Mouse (Mus musculus) CH12.LX (cell line): ENCODE measurements around the gene Pkd2l1. TPM values are rescaled to one million over a fixed set of nuclear protein-coding genes. Genes with fewer than 3 reads are reported as not detected.

Experiments
- DNase-seq: peaks from one replicate; pipeline ENCODE4 v3.0.0-alpha.2; 2013; ENCODE audit errors: extremely low read depth
- H3K27ac ChIP-seq: 2 replicates; pipeline ENCODE4 v1.5.1; 2012; ENCODE audit warnings: low read depth, mild to moderate bottlenecking, control low read depth, moderate library complexity; ENCODE audit not compliant: insufficient read depth
- H3K27me3 ChIP-seq: replicated peaks from 2 replicates; pipeline ENCODE3; 2012; ENCODE audit warnings: inconsistent platforms
- H3K36me3 ChIP-seq, 2 experiments: replicated peaks in 1 of 2; 2 replicates each; pipeline versions ENCODE3 to v1.6.1; 2012; ENCODE audit warnings: inconsistent platforms in 1 of 2, low read length in 1 of 2, mild to moderate bottlenecking in 1 of 2, mixed read lengths in 1 of 2, moderate library complexity in 1 of 2; ENCODE audit not compliant: control insufficient read depth in 1 of 2, insufficient read depth in 1 of 2
- H3K4me1 ChIP-seq, 2 experiments: 2 replicates each; pipeline ENCODE4 v1.6.1; 2012; ENCODE audit warnings: inconsistent platforms in 1 of 2, moderate library complexity in 1 of 2; ENCODE audit not compliant: insufficient read depth in 2 of 2, control insufficient read depth in 1 of 2
- H3K4me2 ChIP-seq: 2 replicates; pipeline ENCODE4 v1.6.1; 2012; ENCODE audit warnings: low read depth, mild to moderate bottlenecking, control low read depth; ENCODE audit not compliant: poor library complexity, insufficient read depth, severe bottlenecking
- H3K4me3 ChIP-seq, 3 experiments: fragments of 150-350 bp in 1 of 3; sonication (generic) in 1 of 3; replicated peaks in 1 of 3; 2 replicates each; pipeline versions ENCODE3 to v1.5.1; 2011 to 2012; ENCODE audit warnings: low read depth in 2 of 3, low read length in 2 of 3, mild to moderate bottlenecking in 2 of 3, moderate library complexity in 2 of 3, control low read depth in 1 of 3, improper control_type of control experiment in 1 of 3, inconsistent platforms in 1 of 3, mixed read lengths in 1 of 3; ENCODE audit not compliant: poor library complexity in 1 of 3
- H3K79me2 ChIP-seq: replicated peaks from 2 replicates; pipeline ENCODE4 v1.6.1; 2012; ENCODE audit warnings: mild to moderate bottlenecking, moderate library complexity; ENCODE audit not compliant: control insufficient read depth, poor library complexity, insufficient read depth, severe bottlenecking; ENCODE audit errors: extremely low read depth
- H3K9ac ChIP-seq: 2 replicates; pipeline ENCODE4 v1.6.1; 2012; ENCODE audit warnings: low read depth, mild to moderate bottlenecking, control low read depth, moderate library complexity; ENCODE audit not compliant: insufficient read depth
- H3K9me3 ChIP-seq: replicated peaks from 2 replicates; pipeline ENCODE3; 2012; ENCODE audit warnings: low read length, inconsistent platforms, mixed read lengths
- BHLHE40 ChIP-seq: IDR thresholded peaks from 2 replicates; pipeline ENCODE4 v1.6.1; 2011; ENCODE audit warnings: mild to moderate bottlenecking, low read depth, low read length, improper control_type of control experiment
- CHD2 ChIP-seq: IDR thresholded peaks from 2 replicates; pipeline ENCODE4 v1.6.1; 2011; ENCODE audit warnings: low read length, improper control_type of control experiment
- CTCF ChIP-seq, 2 experiments: IDR thresholded peaks in 1 of 2; conservative IDR thresholded peaks in 1 of 2; 2 replicates each; pipeline ENCODE4 v1.5.1; 2011 to 2012; ENCODE audit warnings: low read depth in 2 of 2, low read length in 2 of 2, improper control_type of control experiment in 1 of 2, inconsistent platforms in 1 of 2, mild to moderate bottlenecking in 1 of 2, moderate library complexity in 1 of 2
- E2F4 ChIP-seq: IDR thresholded peaks from 2 replicates; pipeline ENCODE4 v1.6.1; 2011; ENCODE audit warnings: low read depth, low read length, improper control_type of control experiment; ENCODE audit not compliant: insufficient replicate concordance
- EP300 ChIP-seq: IDR thresholded peaks from 2 replicates; pipeline ENCODE4 v1.6.1; 2011; ENCODE audit warnings: low read length, improper control_type of control experiment
- ETS1 ChIP-seq: conservative IDR thresholded peaks from 2 replicates; pipeline ENCODE4 v1.6.1; 2012; ENCODE audit warnings: low read depth, mild to moderate bottlenecking, inconsistent platforms, low read length, improper control_type of control experiment, moderate library complexity
- GABPA ChIP-seq: IDR thresholded peaks from 2 replicates; pipeline ENCODE4 v1.6.1; 2012; ENCODE audit warnings: low read depth, low read length, improper control_type of control experiment, inconsistent platforms; ENCODE audit not compliant: insufficient replicate concordance
- IRF4 ChIP-seq: IDR thresholded peaks from 2 replicates; pipeline ENCODE4 v1.6.1; 2014; ENCODE audit warnings: low read depth, mild to moderate bottlenecking, inconsistent platforms, low read length, improper control_type of control experiment
- JUN ChIP-seq: IDR thresholded peaks from 2 replicates; pipeline ENCODE4 v1.6.1; 2011; ENCODE audit warnings: low read depth, mild to moderate bottlenecking, low read length, improper control_type of control experiment, moderate library complexity; ENCODE audit not compliant: insufficient read depth
- JUND ChIP-seq: conservative IDR thresholded peaks from 2 replicates; pipeline ENCODE4 v1.6.1; 2011; ENCODE audit warnings: low read depth, low read length, improper control_type of control experiment
- MAFK ChIP-seq: IDR thresholded peaks from 2 replicates; pipeline ENCODE4 v1.6.1; 2011; ENCODE audit warnings: low read length, improper control_type of control experiment; ENCODE audit not compliant: insufficient replicate concordance
- MAX ChIP-seq: IDR thresholded peaks from 2 replicates; pipeline ENCODE4 v1.6.1; 2011; ENCODE audit warnings: low read length, improper control_type of control experiment
- MAZ ChIP-seq: IDR thresholded peaks from 2 replicates; pipeline ENCODE4 v1.6.1; 2012; ENCODE audit warnings: low read depth, mild to moderate bottlenecking, inconsistent platforms, low read length, improper control_type of control experiment, moderate library complexity
- MEF2A ChIP-seq: IDR thresholded peaks from 2 replicates; pipeline ENCODE4 v1.6.1; 2014; ENCODE audit warnings: low read depth, mild to moderate bottlenecking, inconsistent platforms, low read length, improper control_type of control experiment, borderline replicate concordance
- NELFE ChIP-seq: IDR thresholded peaks from 2 replicates; pipeline ENCODE4 v1.6.1; 2011; ENCODE audit warnings: low read depth, low read length, improper control_type of control experiment
- NRF1 ChIP-seq: IDR thresholded peaks from 2 replicates; pipeline ENCODE4 v1.6.1; 2014; ENCODE audit warnings: low read depth, mild to moderate bottlenecking, inconsistent platforms, low read length, improper control_type of control experiment, moderate library complexity
- POLR2A ChIP-seq: IDR thresholded peaks from 2 replicates; pipeline ENCODE4 v1.6.1; 2011; ENCODE audit warnings: low read depth, mild to moderate bottlenecking, improper control_type of control experiment, low read length
- RAD21 ChIP-seq: IDR thresholded peaks from 2 replicates; pipeline ENCODE4 v1.6.1; 2011; ENCODE audit warnings: low read depth, mild to moderate bottlenecking, low read length, improper control_type of control experiment, moderate library complexity
- RCOR1 ChIP-seq: conservative IDR thresholded peaks from 2 replicates; pipeline ENCODE4 v1.6.1; 2012; ENCODE audit warnings: low read depth, mild to moderate bottlenecking, inconsistent platforms, low read length, improper control_type of control experiment
- SIN3A ChIP-seq: IDR thresholded peaks from 2 replicates; pipeline ENCODE4 v1.6.1; 2012; ENCODE audit warnings: low read length, improper control_type of control experiment, inconsistent platforms
- SMC3 ChIP-seq: IDR thresholded peaks from 2 replicates; pipeline ENCODE4 v1.6.1; 2011; ENCODE audit warnings: low read depth, low read length, improper control_type of control experiment
- TCF12 ChIP-seq: IDR thresholded peaks from 2 replicates; pipeline ENCODE4 v1.6.1; 2014; ENCODE audit warnings: low read depth, mild to moderate bottlenecking, inconsistent platforms, low read length, improper control_type of control experiment
- UBTF ChIP-seq: IDR thresholded peaks from 2 replicates; pipeline ENCODE4 v1.6.1; 2012; ENCODE audit warnings: low read depth, mild to moderate bottlenecking, inconsistent platforms, low read length, improper control_type of control experiment, moderate library complexity
- USF2 ChIP-seq: conservative IDR thresholded peaks from 2 replicates; pipeline ENCODE4 v1.6.1; 2011; ENCODE audit warnings: low read depth, low read length, improper control_type of control experiment
- ZC3H11A ChIP-seq: IDR thresholded peaks from 2 replicates; pipeline ENCODE4 v1.6.1; 2012; ENCODE audit warnings: low read depth, mild to moderate bottlenecking, inconsistent platforms, low read length, improper control_type of control experiment
- ZKSCAN1 ChIP-seq: IDR thresholded peaks from 2 replicates; pipeline ENCODE4 v1.6.1; 2012; ENCODE audit warnings: low read depth, inconsistent platforms, low read length, improper control_type of control experiment, borderline replicate concordance
- ZMIZ1 ChIP-seq: IDR thresholded peaks from 2 replicates; pipeline ENCODE4 v1.6.1; 2012; ENCODE audit warnings: low read depth, mild to moderate bottlenecking, inconsistent platforms, low read length, improper control_type of control experiment
- ZNF384 ChIP-seq: IDR thresholded peaks from 2 replicates; pipeline ENCODE4 v1.6.1; 2012; ENCODE audit warnings: low read depth, low read length, improper control_type of control experiment, inconsistent platforms
- dilution Hi-C: fragments of 300-500 bp; cut with MboI; formaldehyde crosslinking; loops from 2 replicates; pipeline ENCODE4 v1.14.3; 2020; ENCODE audit warnings: low sequenced_read_pairs; ENCODE audit not compliant: extremely low pct_unique_long_range_greater_than_20kb, extremely low pct_ligation_motif_present
- in situ Hi-C: fragments of 300-500 bp; cut with MboI; formaldehyde crosslinking; loops from 3 replicates; pipeline ENCODE4 v1.14.3; 2019; ENCODE audit warnings: low sequenced_read_pairs, low pct_ligation_motif_present, low pct_unique_long_range_greater_than_20kb, mixed read lengths
- polyA plus RNA-seq: library from polyadenylated mRNA; unstranded; fragments of >175 nt; gene quantifications from 2 replicates; pipeline ENCODE4 v1.2.1, GENCODE M21; 2012; ENCODE audit warnings: low read depth; ENCODE audit not compliant: insufficient read length
- total RNA-seq, 2 experiments: library from RNA; depleted of rRNA; stranded (reverse); fragments of 300-350 nt in 1 of 2; fragments of >200 nt in 1 of 2; gene quantifications; 2 replicates each; pipeline ENCODE4 v1.2.3; 2012 to 2014

Gene Pkd2l1
- total and polyA plus RNA-seq, 3 experiments: 0.04 to 0.07 TPM; not detected in 1

- H3K9me3 ChIP-seq: no peaks in the 10 kb centered on the region
- H3K79me2 ChIP-seq: no peaks in the 10 kb centered on the region
- TF ChIP-seq RAD21: no peak
- TF ChIP-seq JUN: no peak
- TF ChIP-seq NELFE: no peak
- TF ChIP-seq CHD2: no peak
- TF ChIP-seq GABPA: no peak
- TF ChIP-seq SIN3A: no peak
- no peaks in the 10 kb centered on the region for H3K36me3 ChIP-seq
- H3K27me3 ChIP-seq: peaks cover 13% of the 10 kb centered on the region
- no peak for DNase-seq
- dilution Hi-C loops (no loop called here), in situ Hi-C loops (no loop called here)
- H3K27ac ChIP-seq: no peak overlapping the region
- H3K9ac ChIP-seq: no peak overlapping the region
- H3K4me1 ChIP-seq: peaks cover 2 to 3% of the 10 kb centered on the region in 2 experiments; a peak in 2 of 4 replicates
- H3K4me2 ChIP-seq: no peak overlapping the region
- no peak overlapping the region for H3K4me3 ChIP-seq
Observed at GRCm38 (mm10) chr19:44197053-44197852, 5.0 kb upstream of the Pkd2l1 start.

DNA sequence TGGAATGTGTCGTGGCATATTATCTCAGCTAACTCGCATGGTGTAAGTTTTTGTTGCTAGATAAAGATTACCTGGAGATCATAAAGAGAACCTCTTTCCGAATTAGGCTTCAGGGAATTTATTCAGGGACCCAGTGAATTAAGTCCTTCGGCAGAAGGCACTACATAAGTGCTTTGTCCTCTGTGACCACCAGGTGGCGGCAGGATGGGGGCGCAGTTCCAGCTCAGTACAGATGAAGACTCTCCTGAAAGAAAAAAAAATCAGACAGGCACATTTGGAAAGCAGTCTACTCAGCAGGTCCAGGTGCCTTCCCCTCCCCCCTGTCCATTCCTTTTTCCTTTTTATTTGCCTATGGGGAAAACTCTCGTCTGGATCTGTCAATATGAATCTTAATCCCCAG lies 2.9 kb upstream of the Pkd2l1 start:
- peak; percentile 62 for DNase-seq
- Histone ChIP-seq H3K9ac (no peak overlapping the region), H3K36me3 (no peaks in the 10 kb centered on the region), H3K4me2 (no peak overlapping the region), H3K4me1 (peaks cover 2 to 3% of the 10 kb centered on the region in 2 experiments; a peak in 2 of 4 replicates), H3K9me3 (no peaks in the 10 kb centered on the region)
- dilution Hi-C loops (no loop called here), in situ Hi-C loops (no loop called here)
- TF ChIP-seq NELFE (peak; percentile 40; the same call in 1 of the 2 replicates), RAD21 (peak; percentile 56), ZNF384 (peak; percentile 89), SIN3A (0 out of 2 replicates have a peak, but pooled peaks have one; percentile 42), ZMIZ1 (no peak), ZC3H11A (0 out of 2 replicates have a peak, but pooled peaks have one; percentile 20), CTCF (conservative IDR thresholded peaks at IDR 0.05 in 1 of 2, IDR thresholded peaks at IDR 0.05 in 1 of 2; ENCODE audit: low read depth in 2 of 2, low read length in 2 of 2) (peak; percentile 81 to 95), IRF4 (peak; percentile 23; the same call in 1 of the 2 replicates), BHLHE40 (no peak), MAFK (peak; percentile 49; the same call in 1 of the 2 replicates), E2F4 (no peak), ZKSCAN1 (no peak), SMC3 (peak; percentile 88), RCOR1 (no peak), JUN (no peak), USF2 (no peak), TCF12 (no peak), JUND (no peak), UBTF (no peak), EP300 (no peak), POLR2A (no peak), MAX (no peak), MAZ (peak; percentile 76; the same call in 1 of the 2 replicates), ETS1 (no peak), MEF2A (no peak), NRF1 (no peak)
- TF ChIP-seq, all 38 proteins: peak for 10
- Histone ChIP-seq H3K27me3 (peaks cover 27% of the 10 kb centered on the region), H3K4me3 (no peak overlapping the region), H3K27ac (no peak overlapping the region), H3K79me2 (no peaks in the 10 kb centered on the region)
